Mouse (Mus musculus): Measurements from ENCODE around the gene Bmp6.

- TF ChIP-seq POLR2A (IDR thresholded peaks at IDR 0.05; ENCODE audit: low read depth, low read length) (no peak), CTCF (conservative IDR thresholded peaks at IDR 0.05; ENCODE audit: insufficient read depth, insufficient read length, low read depth, low read length) (no peak)
These were observed 80.4 kb downstream of the Bmp6 start for GRCm38 (mm10) chr13:38425294-38425693.
